ENCODE assay signal across 11 mouse cellular contexts in the genomic region with DNA sequence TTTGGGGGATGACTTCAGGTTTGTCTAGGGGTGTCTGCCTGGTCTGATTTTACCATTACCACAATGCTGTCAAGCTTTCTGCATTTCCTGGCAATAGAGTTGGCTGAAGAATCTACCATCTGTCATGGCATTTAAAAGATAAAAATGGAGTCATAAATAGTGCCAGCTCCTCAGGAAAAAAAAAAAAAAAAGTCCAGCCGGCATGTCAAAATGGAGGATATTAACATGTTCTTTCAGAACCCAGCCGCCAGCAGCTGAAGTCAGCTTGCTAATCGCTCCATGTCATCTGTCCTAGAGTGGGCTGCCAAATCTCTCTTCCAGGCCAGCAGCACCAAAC.
DNase-seq lines count a peak whose midpoint lies in the region; ATAC-seq lines count a peak whose summit lies in the region.
"Had no signal": no experiment of that assay in that cellular context is flagged by ENCODE, and none has a peak within 500 bp of the region (broad histone marks: within the 10 kb centered on the region; RNA-seq: fewer than 3 reads in every experiment).

No protein-coding gene starts in this region.

- H3K36me3 ChIP-seq in hindbrain, embryonic 11.5 days (ENCODE audit: control insufficient read depth, insufficient read depth, low read length): no peaks in the 10 kb centered on the region
- H3K36me3 ChIP-seq in midbrain, embryonic 10.5 days: peaks cover 18% of the 10 kb centered on the region; the same call in 1 of the 2 replicates
- H3K36me3 ChIP-seq: G1E had no signal

- no peak overlapping the region for H3K9ac ChIP-seq in hindbrain, embryonic 11.5 days (ENCODE audit: low read depth, low read length)
- H3K9ac ChIP-seq: embryonic facial prominence, embryonic 12.5 days; lung, embryonic 15.5 days had no signal

- H3K4me1 ChIP-seq in hindbrain, embryonic 11.5 days (replicated peaks; ENCODE audit: control insufficient read depth, insufficient read depth, low read length): no peaks in the 10 kb centered on the region
- H3K4me1 ChIP-seq in midbrain, embryonic 10.5 days: peaks cover 2% of the 10 kb centered on the region; the same call in 1 of the 2 replicates
- H3K4me1 ChIP-seq: embryonic facial prominence, embryonic 12.5 days; lung, embryonic 15.5 days had no signal

- DNase-seq in right cerebral cortex, adult 18-20 months: peak; percentile 67
- no peak for DNase-seq in right cerebral cortex, postnatal 14 days
- DNase-seq in hindbrain, embryonic 11.5 days (ENCODE audit: low spot score): no peak
- DNase-seq in midbrain, embryonic 10.5 days (ENCODE audit: low spot score): no peak
- no peak for DNase-seq in spleen, postnatal 4 days (ENCODE audit: low spot score in 2 of 2)
- DNase-seq in adrenal gland, adult 2 months: no peak
- DNase-seq in B cell, adult 2 months: no peak
- no peak for DNase-seq in testis, postnatal 14 days (ENCODE audit: low spot score)

- no peaks in the 10 kb centered on the region for H3K27me3 ChIP-seq in hindbrain, embryonic 11.5 days (ENCODE audit: control insufficient read depth, insufficient read depth, low read length)
- H3K27me3 ChIP-seq in midbrain, embryonic 10.5 days (ENCODE audit: low read depth, poor library complexity, severe bottlenecking): no peaks in the 10 kb centered on the region
- H3K27me3 ChIP-seq: embryonic facial prominence, embryonic 12.5 days; lung, embryonic 15.5 days had no signal

- H3K4me3 ChIP-seq in hindbrain, embryonic 11.5 days (ENCODE audit: low read depth, low read length): no peak overlapping the region
- H3K4me3 ChIP-seq in midbrain, embryonic 10.5 days: no peak overlapping the region
- H3K4me3 ChIP-seq: embryonic facial prominence, embryonic 12.5 days; lung, embryonic 15.5 days had no signal

- no peak overlapping the region for H3K4me2 ChIP-seq in hindbrain, embryonic 11.5 days (replicated peaks; ENCODE audit: low read depth, low read length)
- H3K4me2 ChIP-seq: embryonic facial prominence, embryonic 12.5 days; lung, embryonic 15.5 days had no signal

- 64% methylated on average over 3 of the region's 3 CpGs for WGBS in hindbrain, embryonic 11.5 days
- 92% methylated on average over 3 of the region's 3 CpGs for WGBS in midbrain, embryonic 10.5 days

- no peaks in the 10 kb centered on the region for H3K9me3 ChIP-seq in hindbrain, embryonic 11.5 days (ENCODE audit: control insufficient read depth, low read length)
- no peaks in the 10 kb centered on the region for H3K9me3 ChIP-seq in midbrain, embryonic 10.5 days (replicated peaks)
- H3K9me3 ChIP-seq: embryonic facial prominence, embryonic 12.5 days; lung, embryonic 15.5 days had no signal

- H3K27ac ChIP-seq in hindbrain, embryonic 11.5 days (ENCODE audit: low read depth, low read length): peak overlapping the region; percentile 78
- peak overlapping the region; percentile 49; the same call in 1 of the 2 replicates for H3K27ac ChIP-seq in midbrain, embryonic 10.5 days (replicated peaks)
- H3K27ac ChIP-seq: embryonic facial prominence, embryonic 12.5 days; lung, embryonic 15.5 days had no signal

- no peak for ATAC-seq in hindbrain, embryonic 11.5 days (ENCODE audit: low FRiP score)
